In the genomic region with DNA sequence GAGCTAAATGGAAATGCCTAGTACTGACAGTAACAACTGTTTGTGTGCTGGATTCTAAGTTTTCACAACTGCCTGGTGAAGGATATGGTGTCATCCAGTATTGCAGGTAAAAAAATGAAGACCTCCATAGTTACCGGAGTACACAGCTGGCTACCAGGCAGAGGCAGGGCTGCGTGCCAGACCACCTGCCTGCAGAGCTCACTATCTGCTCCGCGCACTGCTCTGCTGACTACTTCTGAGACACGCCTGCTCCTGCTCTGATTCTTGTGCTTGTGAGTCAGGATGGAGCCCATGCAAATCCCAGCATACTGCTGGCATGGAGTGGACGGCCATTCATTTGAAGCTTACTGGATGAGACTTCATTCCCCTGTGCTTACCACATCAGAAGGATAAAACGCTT, we compare ENCODE assay signal across 13 mouse cellular contexts. TPM values are rescaled to one million over a fixed set of nuclear protein-coding genes. Genes with fewer than 3 reads are reported as not detected.
DNase-seq lines count a peak whose midpoint lies in the region; ATAC-seq lines count a peak whose summit lies in the region.
"Had no signal": no experiment of that assay in that cellular context is flagged by ENCODE, and none has a peak within 500 bp of the region (broad histone marks: within the 10 kb centered on the region; RNA-seq: fewer than 3 reads in every experiment).

No protein-coding gene starts in this region.

- no peak for ATAC-seq in heart, embryonic 13.5 days (ENCODE audit: extremely low read depth, insufficient number of reproducible peaks, low FRiP score, low TSS enrichment)
- no peak for ATAC-seq in kidney, embryonic 15.5 days (replicated peaks; ENCODE audit: low FRiP score)
- ATAC-seq: inflammation-experienced regulatory T-cells, adult 6 months had no signal

- no peak for DNase-seq in heart, adult 9 months (ENCODE audit: low spot score in 2 of 2)
- peak; percentile 21 for DNase-seq in spleen, adult 12 weeks (ENCODE audit: low spot score)
- no peak for DNase-seq in spleen, postnatal 14 days (ENCODE audit: low spot score in 2 of 2)
- DNase-seq in gastrocnemius, postnatal 10 days = peak; percentile 38
- peak; percentile 32 to 64 for DNase-seq in thymus, postnatal 36 days
- no peak for DNase-seq in ovary, postnatal 36 days (ENCODE audit: low spot score)
- DNase-seq: heart, postnatal 36 days; lung, postnatal 14 days had no signal

- H3K27ac ChIP-seq in heart, embryonic 13.5 days (replicated peaks) = peak overlapping the region; percentile 24; the same call in 1 of the 2 replicates
- H3K27ac ChIP-seq in kidney, embryonic 15.5 days = no peak overlapping the region
- H3K27ac ChIP-seq: left cerebral cortex, adult 2 months had no signal

- no peak overlapping the region for H3K9ac ChIP-seq in heart, embryonic 13.5 days
- H3K9ac ChIP-seq in kidney, embryonic 15.5 days = no peak overlapping the region

- WGBS in heart, embryonic 13.5 days = 70% methylated on average over 7 of the region's 7 CpGs
- 91% methylated on average over 7 of the region's 7 CpGs for WGBS in kidney, embryonic 15.5 days

- peaks cover 41% of the 10 kb centered on the region for H3K36me3 ChIP-seq in heart, embryonic 13.5 days
- peaks cover 38% of the 10 kb centered on the region for H3K36me3 ChIP-seq in kidney, embryonic 15.5 days

- H3K4me3 ChIP-seq in heart, embryonic 13.5 days = no peak overlapping the region
- no peak overlapping the region for H3K4me3 ChIP-seq in kidney, embryonic 15.5 days (replicated peaks)
- H3K4me3 ChIP-seq: left cerebral cortex, adult 2 months had no signal

- peaks cover 47% of the 10 kb centered on the region for H3K4me1 ChIP-seq in heart, embryonic 13.5 days
- H3K4me1 ChIP-seq in kidney, embryonic 15.5 days = peaks cover 48% of the 10 kb centered on the region

- no peaks in the 10 kb centered on the region for H3K27me3 ChIP-seq in heart, embryonic 13.5 days (replicated peaks)
- no peaks in the 10 kb centered on the region for H3K27me3 ChIP-seq in kidney, embryonic 15.5 days

- H3K4me2 ChIP-seq in heart, embryonic 13.5 days = no peak overlapping the region
- H3K4me2 ChIP-seq in kidney, embryonic 15.5 days = no peak overlapping the region
- H3K4me2 ChIP-seq: liver, embryonic 11.5 days had no signal

- H3K9me3 ChIP-seq in heart, embryonic 13.5 days = no peaks in the 10 kb centered on the region
- no peaks in the 10 kb centered on the region for H3K9me3 ChIP-seq in kidney, embryonic 15.5 days (replicated peaks)

RNA-seq across cellular contexts. Expression of a gene that starts 2.6 kb away (rescaled TPM):
- polyA plus RNA-seq in heart, embryonic 13.5 days (2015; fragmentation: Nextera tagmentation; extraction: Ambion mirVana) = 0.22 and 0.36 TPM in 2 replicates
- total RNA-seq in gastrocnemius, postnatal 10 days (2021) = 1 to 10 TPM in 1 of 2 experiments, under 1 TPM in 1; 0.78 to 2.3 TPM
- 0.19 and 0.24 TPM in 2 replicates for polyA plus RNA-seq in kidney, embryonic 15.5 days (2015; fragmentation: Nextera tagmentation; extraction: Ambion mirVana)

RNA-seq across cellular contexts. Expression of a gene that starts 30.1 kb away (rescaled TPM):
- 64.9 and 65.3 TPM in 2 replicates for polyA plus RNA-seq in heart, embryonic 13.5 days (2015; fragmentation: Nextera tagmentation; extraction: Ambion mirVana)
- total RNA-seq in gastrocnemius, postnatal 10 days (2021) = 10 to 100 TPM; 30.6 to 35.2 TPM
- 105 and 107 TPM in 2 replicates for polyA plus RNA-seq in kidney, embryonic 15.5 days (2015; fragmentation: Nextera tagmentation; extraction: Ambion mirVana)

Comparison
In these comparisons a context has a peak if more than half of its experiments do, and no peak if none do; other contexts are left out.
1. DNase-seq: peak in spleen, adult 12 weeks (single experiment), gastrocnemius, postnatal 10 days (single experiment) and thymus, postnatal 36 days (2 of 2); none in heart, adult 9 months (0 of 2), spleen, postnatal 14 days (0 of 2) and ovary, postnatal 36 days (single experiment).